Mouse (Mus musculus) right cerebral cortex, postnatal 10 days (tissue): ENCODE measurements around the gene Rprd1b.

Experiments used
- DNase-seq, 2 experiments: peaks; one replicate each; pipeline ENCODE4 v3.0.0; 2021; ENCODE audit warnings: low spot score in 2 of 2

Gene Rprd1b

DNA sequence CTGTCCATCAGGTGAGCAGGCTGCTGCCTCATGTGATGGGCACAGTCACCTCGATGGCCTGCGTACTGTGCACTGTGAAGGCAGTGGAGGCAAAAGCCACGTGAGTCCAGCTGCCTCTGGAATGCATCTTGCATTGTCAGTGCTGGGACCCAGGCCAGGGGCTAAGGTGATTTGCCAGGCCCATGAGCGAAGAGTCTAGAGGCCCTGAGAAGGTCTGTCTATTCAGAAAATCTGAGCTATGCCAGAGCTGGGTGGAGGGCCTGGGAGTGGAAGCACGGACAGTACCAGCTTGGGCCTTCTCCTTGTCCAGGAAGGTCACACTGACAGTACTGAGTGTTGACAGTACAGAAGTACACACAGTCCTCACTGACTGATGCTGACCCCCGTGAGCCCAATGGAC is 94.5 kb downstream of the Rprd1b start:
- no peak for DNase-seq

DNA sequence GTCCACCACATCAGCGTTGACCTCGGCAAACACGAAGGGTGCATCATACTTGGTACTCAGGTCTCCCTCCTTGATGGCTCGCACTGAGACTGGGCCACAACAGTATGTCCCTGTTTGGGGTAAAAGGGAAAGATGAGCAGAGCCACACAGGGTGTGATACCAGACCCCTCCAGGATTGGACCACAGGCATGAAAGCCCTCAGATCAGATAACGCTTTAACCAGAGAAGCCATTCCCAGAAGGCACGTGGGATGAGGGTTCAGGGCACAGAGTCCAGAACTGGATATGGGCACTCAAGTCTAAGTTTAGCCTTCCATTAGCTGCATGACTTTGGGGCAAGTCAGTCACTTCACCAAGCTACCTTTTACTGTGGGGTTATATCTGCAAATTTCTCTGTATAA is 98.9 kb downstream of the Rprd1b start:
- DNase-seq, result no peak

- no peak for DNase-seq
Observed at GRCm38 (mm10) chr2:158127872-158128271, 99.6 kb downstream of the Rprd1b start.

- no peak for DNase-seq
Observed at GRCm38 (mm10) chr2:158128461-158129130, 100.3 kb downstream of the Rprd1b start.

DNA sequence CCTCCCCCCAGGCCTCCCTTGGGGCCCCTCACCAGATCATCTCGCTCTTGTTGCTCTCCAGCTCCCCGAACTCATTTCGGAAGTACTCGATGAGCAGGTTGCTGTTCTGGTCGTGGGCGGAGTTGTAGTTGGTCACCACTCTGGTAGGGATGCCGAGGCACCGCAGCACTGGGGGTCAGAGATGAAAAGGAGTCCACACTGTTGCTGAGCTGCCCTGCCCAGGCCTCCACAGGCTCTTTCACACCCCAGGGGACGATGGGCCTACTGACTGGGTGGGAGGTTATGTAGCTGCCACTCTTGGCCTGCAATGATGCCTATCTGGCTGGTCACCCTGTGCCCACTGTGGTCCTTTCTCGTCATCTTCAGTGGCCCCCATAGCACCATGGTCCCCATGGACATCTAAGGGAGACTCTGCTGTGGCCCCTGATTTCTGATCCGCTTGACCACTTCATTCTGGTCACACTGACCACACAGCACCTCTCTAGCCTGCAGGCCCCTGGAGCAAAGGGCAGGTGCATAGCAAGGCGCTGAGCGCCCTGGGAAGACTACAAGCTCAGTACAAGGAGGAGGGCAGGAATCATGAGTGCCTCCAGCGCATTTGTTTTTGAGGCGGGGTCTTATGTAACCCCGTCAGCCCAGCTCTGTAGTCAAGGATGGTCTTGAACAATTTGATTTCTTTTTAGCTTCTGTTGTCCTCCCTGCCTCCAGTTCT is 101.2 kb downstream of the Rprd1b start:
- no peak for DNase-seq

DNA sequence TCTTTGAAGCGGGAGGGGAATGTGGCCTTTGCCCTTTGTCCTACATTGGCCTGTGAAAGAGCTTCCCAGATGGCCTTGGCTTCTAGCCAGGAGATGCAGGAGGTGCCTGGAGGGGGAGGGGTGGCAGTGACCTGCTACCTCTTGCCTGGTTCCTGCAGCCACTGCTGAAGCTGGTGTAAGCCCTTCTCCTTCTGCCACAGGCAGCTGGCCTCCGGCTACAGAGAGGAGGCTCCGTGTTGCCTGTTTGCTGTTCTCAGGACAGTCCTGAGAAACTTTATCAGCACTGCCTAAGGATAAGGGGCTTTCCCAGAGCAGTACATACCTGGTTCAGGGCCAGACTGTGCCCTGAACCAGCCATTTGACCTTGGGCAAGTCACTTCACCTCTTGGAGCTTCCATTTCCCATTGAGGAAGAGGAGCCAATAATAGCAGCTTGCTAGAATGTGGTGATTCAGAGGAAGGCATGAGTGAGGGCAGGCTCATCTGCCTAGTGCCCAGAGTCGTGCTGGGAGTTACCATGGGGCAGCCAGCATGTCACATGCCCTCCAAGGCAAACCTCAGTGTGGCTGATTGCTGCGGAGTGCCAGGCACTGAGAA is 102.2 kb downstream of the Rprd1b start:
- DNase-seq, result peak; percentile 52 to 53

- no peak for DNase-seq
Observed at GRCm38 (mm10) chr2:158131197-158131835, 103.0 kb downstream of the Rprd1b start.

GRCm38 (mm10) chr2:158132320-158132719 is 104.0 kb downstream of the Rprd1b start:
- DNase-seq, result no peak

DNA sequence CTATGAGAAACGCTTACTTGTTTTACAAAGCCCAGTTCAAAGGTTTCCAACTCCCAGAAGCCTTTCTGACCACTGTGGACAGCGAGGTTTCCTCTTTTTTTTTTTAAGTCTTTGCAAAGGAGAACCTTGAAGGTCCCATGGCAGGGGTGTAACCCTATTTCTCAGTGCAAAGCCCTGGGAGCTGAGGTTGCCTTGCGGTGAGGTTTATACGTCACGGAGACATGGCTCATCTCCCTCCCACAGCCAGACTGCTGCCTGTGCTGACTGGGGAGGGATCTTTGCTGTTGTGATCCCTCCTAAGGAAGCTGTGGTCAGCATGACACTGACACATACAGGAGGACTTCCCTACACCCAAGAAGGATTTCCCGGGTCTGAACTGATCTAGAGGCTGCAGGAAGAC is 104.8 kb downstream of the Rprd1b start:
- no peak for DNase-seq

- no peak for DNase-seq
Observed at GRCm38 (mm10) chr2:158136205-158136604, 107.9 kb downstream of the Rprd1b start.

GRCm38 (mm10) chr2:158137771-158138170 is 109.5 kb downstream of the Rprd1b start:
- no peak for DNase-seq

DNA sequence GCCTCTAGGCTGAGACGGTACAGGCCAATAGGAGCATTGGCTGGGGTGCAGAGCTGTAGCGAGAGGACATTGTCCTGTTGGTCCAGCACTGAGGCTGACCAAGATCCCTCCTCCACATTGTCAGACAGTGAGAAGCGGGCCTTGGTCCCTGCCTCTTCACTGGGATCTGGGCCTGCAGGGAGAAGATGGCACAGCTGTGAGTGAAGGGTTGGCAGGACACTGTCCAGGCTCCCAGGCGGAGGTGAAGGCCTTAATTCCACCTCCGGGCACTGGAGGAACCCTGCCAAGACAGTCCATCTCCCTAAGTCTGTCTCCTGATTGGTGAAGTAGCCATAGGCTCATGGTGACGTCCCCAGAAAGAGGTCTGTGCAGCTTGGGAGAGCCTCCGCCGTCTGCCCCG is 110.5 kb downstream of the Rprd1b start:
- no peak for DNase-seq

- peak; percentile 67 to 72 for DNase-seq
Observed at GRCm38 (mm10) chr2:158139628-158140027, 111.3 kb downstream of the Rprd1b start.

GRCm38 (mm10) chr2:158140664-158141063 is 112.4 kb downstream of the Rprd1b start:
- DNase-seq, result no peak

GRCm38 (mm10) chr2:158141271-158141670 is 113.0 kb downstream of the Rprd1b start:
- DNase-seq, result no peak

GRCm38 (mm10) chr2:158141690-158142440 is 113.6 kb downstream of the Rprd1b start:
- DNase-seq, result no peak

GRCm38 (mm10) chr2:158142981-158143380 is 114.7 kb downstream of the Rprd1b start:
- no peak for DNase-seq

GRCm38 (mm10) chr2:158143816-158144215 is 115.5 kb downstream of the Rprd1b start:
- no peak for DNase-seq

DNA sequence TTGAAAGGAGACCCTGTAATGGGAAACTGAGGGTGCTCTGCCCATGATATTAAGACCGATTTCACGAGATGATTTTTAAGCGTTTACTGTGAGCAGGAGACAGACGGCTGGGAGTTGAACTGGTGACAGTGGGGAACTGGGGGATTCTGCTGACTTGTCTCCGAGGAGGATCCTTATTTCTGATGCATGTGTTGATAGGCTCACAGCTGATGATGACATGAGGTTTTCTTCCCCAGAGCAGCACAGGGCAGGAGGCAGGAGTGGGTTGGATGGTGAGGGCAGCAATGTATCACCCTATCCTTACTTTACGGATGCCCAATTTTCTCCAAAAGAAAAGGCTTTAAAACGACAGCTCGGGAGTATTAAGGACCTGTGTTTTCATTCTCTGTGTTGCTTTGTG is 116.0 kb downstream of the Rprd1b start:
- DNase-seq, result no peak

DNA sequence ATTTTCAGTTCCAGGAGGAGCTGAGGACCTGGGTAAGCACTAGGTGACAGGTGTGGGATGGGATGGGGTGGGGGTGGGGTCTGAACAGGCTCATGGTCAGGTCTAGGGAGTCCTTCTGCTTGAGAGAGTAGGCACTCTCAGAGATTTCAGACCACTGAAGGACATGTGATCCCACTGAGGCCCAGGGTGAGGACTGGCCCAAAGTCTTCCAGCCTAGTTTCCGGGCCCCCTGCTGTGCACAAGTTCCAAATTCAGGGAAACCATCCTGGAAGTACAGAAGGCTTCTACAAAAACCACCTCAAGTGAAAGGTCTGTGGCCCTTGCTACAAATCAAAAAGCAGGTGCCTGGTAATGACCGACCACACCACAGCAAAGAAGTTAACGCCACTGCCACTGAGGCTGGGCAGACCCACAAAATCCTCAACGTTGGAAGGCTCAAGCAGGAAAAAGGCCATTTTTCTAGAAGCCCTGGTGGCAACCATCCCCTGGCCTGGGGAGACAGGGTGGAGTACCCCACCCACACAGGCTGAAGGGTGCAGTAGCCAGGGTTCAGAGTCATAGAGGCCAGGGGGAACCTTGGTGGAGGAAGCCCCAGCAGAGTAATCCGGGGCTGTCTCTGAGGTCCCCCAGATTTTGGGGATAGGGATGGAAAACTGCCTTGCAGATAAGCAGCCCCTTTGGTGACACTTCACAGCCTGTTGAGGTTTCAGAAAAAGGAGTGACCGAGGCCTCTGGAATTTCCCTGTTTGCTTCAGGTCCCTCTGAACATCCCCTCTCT is 116.6 kb downstream of the Rprd1b start:
- no peak for DNase-seq

- no peak for DNase-seq
Observed at GRCm38 (mm10) chr2:158145528-158146065, 117.3 kb downstream of the Rprd1b start.
